Mouse (Mus musculus) fat pad, adult 2 months (tissue): ENCODE results near the gene Prkar1b.
A peak's percentile ranks its signal among the peaks of the same experiment; 100 is the strongest.

Experiments used
- DNase-seq: peaks from one replicate; pipeline ENCODE4 v3.0.0-alpha.2; 2011; ENCODE audit warnings: low read depth, low spot score; ENCODE audit errors: extremely low read depth

Prkar1b gene

GRCm38 (mm10) chr5:139146476-139147075 lies 3.2 kb downstream of the Prkar1b start:
- DNase-seq, result no peak

GRCm38 (mm10) chr5:139145726-139146125 lies 4.1 kb downstream of the Prkar1b start:
- no peak for DNase-seq

- peak; percentile 19 for DNase-seq
These were observed 5.9 kb downstream of the Prkar1b start for GRCm38 (mm10) chr5:139143890-139144289.

- no peak for DNase-seq
These were observed 8.5 kb downstream of the Prkar1b start for GRCm38 (mm10) chr5:139141326-139141725.

GRCm38 (mm10) chr5:139140589-139140988 lies 9.2 kb downstream of the Prkar1b start:
- no peak for DNase-seq

- DNase-seq, result no peak
These were observed 10.8 kb downstream of the Prkar1b start for GRCm38 (mm10) chr5:139138926-139139472.

GRCm38 (mm10) chr5:139138261-139138925 lies 11.4 kb downstream of the Prkar1b start:
- DNase-seq, result no peak

GRCm38 (mm10) chr5:139137176-139137575 lies 12.6 kb downstream of the Prkar1b start:
- no peak for DNase-seq

- no peak for DNase-seq
These were observed 13.5 kb downstream of the Prkar1b start for GRCm38 (mm10) chr5:139136341-139136740.

- DNase-seq, result no peak
These were observed 15.3 kb downstream of the Prkar1b start for GRCm38 (mm10) chr5:139134501-139134900.

GRCm38 (mm10) chr5:139130351-139130750 lies 19.4 kb downstream of the Prkar1b start:
- DNase-seq, result no peak

GRCm38 (mm10) chr5:139129572-139130151 lies 20.1 kb downstream of the Prkar1b start:
- no peak for DNase-seq

GRCm38 (mm10) chr5:139129078-139129477 lies 20.7 kb downstream of the Prkar1b start:
- no peak for DNase-seq

- DNase-seq, result no peak
These were observed 21.2 kb downstream of the Prkar1b start for GRCm38 (mm10) chr5:139128476-139129065.

- no peak for DNase-seq
These were observed 24.1 kb downstream of the Prkar1b start for GRCm38 (mm10) chr5:139125717-139126116.

GRCm38 (mm10) chr5:139118961-139119276 lies 30.9 kb downstream of the Prkar1b start:
- DNase-seq, result no peak

GRCm38 (mm10) chr5:139118139-139118960 lies 31.5 kb downstream of the Prkar1b start:
- DNase-seq, result no peak

GRCm38 (mm10) chr5:139115507-139115906 lies 34.3 kb downstream of the Prkar1b start:
- no peak for DNase-seq

GRCm38 (mm10) chr5:139114876-139115275 lies 34.9 kb downstream of the Prkar1b start:
- no peak for DNase-seq

GRCm38 (mm10) chr5:139112418-139112817 lies 37.4 kb downstream of the Prkar1b start:
- no peak for DNase-seq

- no peak for DNase-seq
These were observed 37.8 kb downstream of the Prkar1b start for GRCm38 (mm10) chr5:139111991-139112390.
